Mouse (Mus musculus): Measurements from ENCODE around the gene Gm20532.

Gene Gm20532

DNA sequence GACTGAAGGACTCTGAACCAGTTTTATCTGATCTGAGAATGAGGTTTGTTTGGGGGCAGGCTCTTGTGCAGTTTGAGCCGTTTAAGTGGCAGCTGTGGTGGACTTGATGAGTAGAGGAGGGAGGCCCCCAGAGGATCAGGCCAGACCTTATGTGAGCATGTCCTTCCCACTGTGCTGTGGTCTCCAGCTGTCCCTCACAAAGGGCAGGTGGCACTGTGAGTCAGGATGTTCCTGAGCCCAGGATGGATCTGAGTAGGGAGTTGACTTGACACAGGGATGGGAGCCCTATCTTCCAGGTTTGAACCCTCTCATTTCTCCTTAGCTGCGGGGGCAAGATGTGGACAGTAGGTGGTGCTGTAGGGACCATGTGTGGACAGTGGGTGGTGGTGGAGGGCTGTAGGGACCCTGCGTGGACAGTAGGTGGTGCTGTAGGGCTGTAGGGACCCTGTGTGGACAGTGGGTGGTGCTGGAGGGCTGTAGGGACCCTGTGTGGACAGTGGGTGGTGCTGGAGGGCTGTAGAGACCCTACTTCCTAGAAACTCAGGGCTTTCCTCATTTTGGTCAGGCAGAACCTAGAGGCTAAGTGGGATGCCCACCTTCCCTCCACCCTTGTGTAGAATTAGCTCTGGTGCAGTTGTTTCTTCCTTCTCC is 60.3 kb downstream of the Gm20532 start:
- DNase-seq (ENCODE audit: low spot score), result peak; percentile 94

DNA sequence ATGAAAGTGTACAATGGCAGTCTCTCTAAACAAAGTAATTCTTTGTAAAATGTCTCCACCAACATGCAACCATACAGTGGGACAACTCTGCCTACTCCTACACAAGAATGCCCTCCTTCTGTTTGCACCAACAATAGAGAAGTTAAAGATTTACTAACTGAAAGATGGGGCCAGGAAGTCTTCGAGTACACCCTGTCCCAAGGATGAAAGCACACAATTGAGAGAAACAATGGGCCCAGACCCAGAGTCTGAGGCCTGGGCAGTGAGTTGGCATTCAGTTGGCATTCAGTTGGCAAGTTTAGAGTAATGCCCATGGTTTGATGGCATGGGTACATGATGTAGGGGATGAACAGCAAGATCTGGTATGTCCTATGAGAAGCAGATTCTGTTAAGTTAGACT is 68.2 kb downstream of the Gm20532 start:
- no peak for DNase-seq (ENCODE audit: low spot score)

DNA sequence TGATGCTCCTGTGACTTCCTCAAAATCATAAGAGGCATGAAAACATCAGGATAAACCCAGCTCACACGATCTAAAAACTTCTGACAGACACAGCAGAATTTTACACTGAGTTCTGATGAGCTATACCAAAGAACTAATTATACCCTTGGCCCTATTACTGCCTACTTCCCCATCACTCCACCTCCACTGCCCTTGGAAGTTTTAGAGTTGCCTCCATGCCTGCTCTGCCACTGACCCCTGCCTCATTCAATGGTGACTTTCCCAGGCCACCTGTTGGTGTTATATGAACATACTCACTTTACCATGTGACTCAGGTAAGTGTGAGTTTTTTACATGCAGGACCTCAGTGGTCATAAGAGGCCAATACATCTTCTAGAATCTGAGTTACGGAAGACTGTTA is 71.0 kb downstream of the Gm20532 start:
- no peak for DNase-seq (ENCODE audit: low spot score)

DNA sequence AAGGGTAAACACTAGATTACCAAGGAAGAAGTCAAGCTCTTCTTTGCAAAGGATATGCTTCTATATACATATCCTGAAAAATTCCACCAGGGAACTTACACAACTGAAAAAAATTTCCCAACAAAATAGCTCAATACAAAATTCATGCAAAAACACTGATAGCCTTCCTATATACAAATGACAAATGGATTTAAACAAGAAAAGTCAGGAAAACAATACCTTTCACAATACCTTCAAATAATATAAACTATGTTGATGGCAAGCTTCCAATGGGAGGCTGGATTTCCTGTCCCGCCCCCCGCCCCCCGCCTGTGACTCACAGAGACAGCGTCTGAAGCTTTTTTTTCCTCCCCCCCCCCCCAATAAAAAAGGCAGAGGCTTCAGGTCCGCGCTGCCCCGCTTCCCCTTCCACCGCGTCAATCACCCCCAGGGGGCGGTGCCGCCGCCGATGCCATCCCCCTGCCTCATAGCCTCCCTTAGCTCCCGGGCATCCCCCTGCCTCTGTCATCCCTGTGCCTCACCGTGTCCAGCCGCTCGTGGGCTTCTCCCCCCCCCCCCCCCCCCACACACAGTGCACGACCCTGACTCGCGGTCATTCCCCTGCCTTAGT is 74.8 kb downstream of the Gm20532 start:
- peak; percentile 50 for DNase-seq (ENCODE audit: low spot score)

DNA sequence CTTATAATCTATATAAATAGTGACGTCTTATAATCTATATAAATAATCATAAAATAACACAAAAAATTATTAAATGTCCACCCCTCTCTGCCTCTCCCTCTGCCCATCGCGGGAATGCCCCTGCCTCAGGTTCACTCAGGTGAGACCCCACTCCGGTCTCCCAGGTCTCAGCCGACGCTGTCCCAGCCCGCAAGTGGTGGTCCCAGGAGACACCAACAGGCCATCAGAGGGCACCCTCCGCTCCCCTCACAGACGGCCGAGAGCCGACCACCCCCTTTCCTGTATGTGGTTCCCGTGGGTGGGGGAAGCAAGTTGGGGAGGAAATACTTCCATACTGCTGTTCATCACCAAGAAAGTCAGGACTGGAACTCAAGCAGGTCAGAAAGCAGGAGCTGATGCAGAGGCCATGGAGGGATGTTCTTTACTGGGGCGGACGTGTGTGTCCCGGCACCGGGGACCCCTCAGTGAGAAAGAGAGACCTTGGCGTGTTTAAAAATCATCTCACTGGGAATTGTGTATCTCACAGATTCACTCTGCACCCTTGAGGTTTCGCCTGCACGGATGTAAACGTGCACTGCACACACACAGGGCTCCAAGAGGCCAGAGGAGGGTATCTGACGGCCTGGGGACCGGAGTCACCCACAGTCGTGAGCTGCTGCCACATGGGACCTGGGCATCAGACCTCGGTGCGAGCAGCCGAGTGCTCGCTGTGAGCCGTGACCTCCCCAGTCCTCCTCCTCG is 75.5 kb downstream of the Gm20532 start:
- DNase-seq (ENCODE audit: low spot score), result no peak

DNA sequence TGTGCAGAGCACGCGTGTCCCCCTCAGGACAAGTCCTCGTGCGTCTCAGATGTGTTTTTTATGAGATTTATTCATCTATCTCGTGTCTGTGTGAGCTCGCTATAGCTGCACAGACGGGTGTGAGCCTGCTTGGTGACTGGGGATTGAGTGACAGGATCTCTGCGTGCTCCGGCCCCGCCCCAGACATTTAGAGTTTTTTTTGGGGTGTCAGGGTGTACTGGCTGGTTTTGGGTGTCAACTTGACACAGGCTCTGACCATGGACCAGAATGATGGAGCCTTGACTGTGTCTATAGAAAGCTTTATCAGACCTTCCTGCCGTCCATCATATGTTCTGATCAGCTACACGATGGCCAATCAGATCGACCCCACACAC is 76.1 kb downstream of the Gm20532 start:
- no peak for DNase-seq (ENCODE audit: low spot score)

DNA sequence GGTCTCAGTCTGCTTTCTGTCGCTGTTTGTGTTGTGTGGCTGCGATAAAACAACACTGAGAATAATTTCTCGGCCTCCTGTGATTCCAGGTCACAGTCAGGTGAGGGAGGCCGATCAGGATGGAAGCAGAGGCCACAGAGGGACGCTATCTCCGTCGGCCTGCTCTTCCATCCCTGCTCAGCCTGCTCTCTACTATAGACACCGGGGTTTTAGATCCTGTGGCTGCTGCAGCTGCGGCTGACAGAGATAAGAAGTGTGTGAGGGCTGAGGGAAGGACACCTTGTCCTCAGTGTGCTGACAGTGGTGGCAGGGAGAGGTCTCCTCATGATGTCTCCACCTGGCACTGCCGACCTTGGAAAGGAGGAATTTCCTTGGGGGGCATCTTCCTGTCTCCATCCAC is 76.7 kb downstream of the Gm20532 start:
- no peak for DNase-seq (ENCODE audit: low spot score)

DNA sequence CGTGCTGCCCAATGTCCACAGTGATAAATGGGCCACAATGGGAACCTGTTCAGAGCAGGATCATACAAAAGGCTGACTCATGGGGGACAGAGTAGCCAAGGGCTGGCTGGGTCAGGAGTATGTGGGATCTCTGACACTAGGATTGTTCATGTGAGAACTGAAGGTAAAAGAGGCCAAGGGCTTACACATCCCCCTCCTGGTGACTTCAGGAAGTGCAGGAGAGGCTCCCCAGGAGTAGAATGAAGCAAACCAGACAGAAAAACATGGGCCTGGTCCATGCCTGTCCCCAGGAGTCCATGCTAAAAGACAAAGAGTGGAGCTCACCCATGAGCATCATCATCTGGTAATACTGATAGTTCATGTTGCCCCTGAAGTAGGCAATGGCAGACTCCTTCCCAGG is 77.1 kb downstream of the Gm20532 start:
- DNase-seq (ENCODE audit: low spot score), result peak; percentile 64

DNA sequence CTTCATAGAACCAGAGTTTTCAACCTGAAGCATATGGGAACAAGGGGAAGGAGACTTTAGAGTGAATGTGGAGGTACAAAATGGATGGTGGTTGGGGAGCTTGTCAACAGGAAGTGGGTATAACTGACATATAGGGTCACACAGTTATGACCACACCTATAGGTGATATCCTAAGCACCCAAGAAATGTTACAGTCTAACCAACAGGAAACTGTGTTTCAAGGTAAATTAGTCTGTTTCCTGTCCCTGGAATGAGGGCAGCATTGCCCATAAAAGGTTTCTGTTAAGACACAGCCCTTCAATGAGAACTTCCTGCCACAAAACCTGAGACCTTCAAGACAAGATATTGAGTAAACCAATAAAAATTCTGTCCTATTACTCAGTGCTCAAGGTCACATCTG is 82.3 kb downstream of the Gm20532 start:
- DNase-seq (ENCODE audit: low spot score), result no peak

DNA sequence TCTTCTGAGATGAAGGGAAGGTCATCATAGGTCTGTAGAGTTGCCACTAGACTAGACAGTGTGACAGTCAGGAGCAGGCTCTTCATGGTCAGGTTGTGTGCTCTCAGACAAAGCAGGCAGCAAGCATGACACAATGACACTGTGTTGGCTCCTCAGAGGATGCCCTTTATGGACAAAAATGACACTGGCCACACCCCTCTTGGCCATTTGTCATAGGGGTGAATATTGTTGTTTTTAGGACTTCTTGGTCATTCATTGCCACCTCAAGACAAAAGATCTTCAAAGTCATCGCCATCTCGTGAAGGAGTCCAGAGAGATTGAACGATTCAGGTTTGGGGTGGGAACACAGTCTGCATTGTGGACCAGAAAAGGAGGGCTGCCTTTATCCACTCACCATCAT is 84.7 kb downstream of the Gm20532 start, which contains the start of gene Lcn4:
TSS of gene Lcn4 (minus strand) at position 101 of the 400 bp plus-strand sequence.
- no peak for DNase-seq (ENCODE audit: low spot score)
